Comparison of ENCODE assay signal across 8 mouse cellular contexts in the genomic region with DNA sequence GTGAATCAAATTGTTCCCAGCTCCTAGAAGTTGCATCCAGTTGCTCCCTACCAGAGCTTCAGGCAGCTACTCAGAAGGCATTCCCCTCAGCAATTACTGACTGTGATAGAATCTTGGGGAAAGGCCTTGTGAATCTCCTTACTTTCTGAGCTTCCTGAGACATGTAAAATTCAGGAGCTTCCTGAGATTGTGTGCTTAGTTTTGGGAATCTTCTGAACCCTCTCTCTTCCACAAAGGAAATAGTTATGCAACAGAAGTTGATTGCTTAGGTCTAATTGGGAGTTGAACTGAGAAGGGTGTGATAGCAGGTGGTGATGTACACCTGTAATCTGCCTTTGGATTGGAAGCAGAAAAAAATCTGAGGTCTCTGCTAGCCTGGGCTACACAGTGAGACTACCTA. TPM values are rescaled to one million over a fixed set of nuclear protein-coding genes. Genes with fewer than 3 reads are reported as not detected.
DNase-seq lines count a peak whose midpoint lies in the region; ATAC-seq lines count a peak whose summit lies in the region.

TSS of gene Lsm14a (minus strand) at position 101 of the 400 bp plus-strand sequence.

- H3K36me3 ChIP-seq in megakaryocyte, embryonic 14.5 days (replicated peaks; ENCODE audit: low read length) = no peaks in the 10 kb centered on the region

- no peak within 1 kb of the TSS for H3K4me3 ChIP-seq in megakaryocyte, embryonic 14.5 days (replicated peaks)

- H3K27me3 ChIP-seq in megakaryocyte, embryonic 14.5 days (replicated peaks) = no peaks in the 10 kb centered on the region

- H3K9me3 ChIP-seq in megakaryocyte, embryonic 14.5 days = no peaks in the 10 kb centered on the region

- no peak for ATAC-seq in inflammation-experienced regulatory T-cells, adult 6 months

- DNase-seq in frontal cortex, adult 2 months (ENCODE audit: extremely low spot score in 1 of 2, low spot score in 1 of 2) = no peak
- no peak for DNase-seq in frontal cortex, postnatal 25 days (ENCODE audit: low spot score in 2 of 2)
- no peak for DNase-seq in adrenal gland, adult 8-10 months
- DNase-seq in gastrocnemius, adult 8-10 months (ENCODE audit: low spot score in 2 of 2) = no peak
- DNase-seq in cerebellum, adult 8-10 months = no peak
- DNase-seq in right cerebral cortex, postnatal 10 days (ENCODE audit: low spot score in 2 of 2) = no peak

- peaks cover 31% of the 10 kb centered on the region for H3K4me1 ChIP-seq in megakaryocyte, embryonic 14.5 days

RNA-seq across cellular contexts. Expression of gene Lsm14a, which starts in this region (rescaled TPM):
- polyA plus RNA-seq in frontal cortex, adult 2 months (2012; rRNA removed) = 49.2 and 49.5 TPM in 2 replicates
- 100 to 1,000 TPM; 109 to 126 (median 119) TPM for total RNA-seq in adrenal gland, adult 8-10 months (2022)
- total RNA-seq in gastrocnemius, adult 8-10 months (2022) = 100 to 1,000 TPM in 2 of 4 experiments, 10 to 100 TPM in 2; 90.2 to 111 (median 99.9) TPM
- 10 to 100 TPM; 40.0 to 47.5 (median 41.5) TPM for polyA plus RNA-seq in inflammation-experienced regulatory T-cells, adult 6 months (2017; shearing (Covaris generic))
- 3.0 and 16.9 TPM in 2 replicates for polyA plus RNA-seq in megakaryocyte, embryonic 14.5 days (2012; ENCODE audit: insufficient read depth, low replicate concordance)
